Mouse (Mus musculus): Measurements from ENCODE around the gene Dcps.
"Not testable (repeated sequence)": the region's sequence is repeated elsewhere in the genome, so short reads cannot be mapped to it uniquely, and the experiment has no call there.

Dcps gene

GRCm38 (mm10) chr9:35173331-35173730, 2.5 kb downstream of the Dcps start:
- no peak for DNase-seq

GRCm38 (mm10) chr9:35170071-35170470, 5.8 kb downstream of the Dcps start:
- DNase-seq: no peak

GRCm38 (mm10) chr9:35166798-35167635, 8.8 kb downstream of the Dcps start:
- DNase-seq: no peak

- DNase-seq: no peak
Measured at GRCm38 (mm10) chr9:35166144-35166797, 9.6 kb downstream of the Dcps start.

GRCm38 (mm10) chr9:35164142-35164874, 11.6 kb downstream of the Dcps start:
- DNase-seq: no peak

GRCm38 (mm10) chr9:35163011-35163690, 12.7 kb downstream of the Dcps start:
- peak; percentile 86 for DNase-seq

- no peak for DNase-seq
Measured at GRCm38 (mm10) chr9:35161721-35162120, 14.1 kb downstream of the Dcps start.

- DNase-seq: no peak
Measured at GRCm38 (mm10) chr9:35160662-35161061, 15.2 kb downstream of the Dcps start.

GRCm38 (mm10) chr9:35158477-35158876, 17.4 kb downstream of the Dcps start:
- DNase-seq: no peak

GRCm38 (mm10) chr9:35156862-35157261, 19.0 kb downstream of the Dcps start:
- DNase-seq: no peak

GRCm38 (mm10) chr9:35156002-35156710, 19.7 kb downstream of the Dcps start:
- DNase-seq: no peak

GRCm38 (mm10) chr9:35152923-35153322, 22.9 kb downstream of the Dcps start:
- no peak for DNase-seq

GRCm38 (mm10) chr9:35148822-35149221, 27.0 kb downstream of the Dcps start:
- DNase-seq: not testable (repeated sequence)

- not testable (repeated sequence) for DNase-seq
Measured at GRCm38 (mm10) chr9:35147261-35147660, 28.6 kb downstream of the Dcps start.

GRCm38 (mm10) chr9:35145829-35146228, 30.0 kb downstream of the Dcps start:
- DNase-seq: no peak

GRCm38 (mm10) chr9:35145118-35145517, 30.7 kb downstream of the Dcps start:
- no peak for DNase-seq

- no peak for DNase-seq
Measured at GRCm38 (mm10) chr9:35142221-35142620, 33.6 kb downstream of the Dcps start.

GRCm38 (mm10) chr9:35139231-35139744, 36.6 kb downstream of the Dcps start:
- DNase-seq: no peak

GRCm38 (mm10) chr9:35138029-35138428, 37.8 kb downstream of the Dcps start:
- DNase-seq: no peak

GRCm38 (mm10) chr9:35135575-35135974, 40.3 kb downstream of the Dcps start:
- no peak for DNase-seq

GRCm38 (mm10) chr9:35131637-35132397, 44.0 kb downstream of the Dcps start:
- no peak for DNase-seq
